Comparison of ENCODE assay signal across 18 mouse cellular contexts in the genomic region with DNA sequence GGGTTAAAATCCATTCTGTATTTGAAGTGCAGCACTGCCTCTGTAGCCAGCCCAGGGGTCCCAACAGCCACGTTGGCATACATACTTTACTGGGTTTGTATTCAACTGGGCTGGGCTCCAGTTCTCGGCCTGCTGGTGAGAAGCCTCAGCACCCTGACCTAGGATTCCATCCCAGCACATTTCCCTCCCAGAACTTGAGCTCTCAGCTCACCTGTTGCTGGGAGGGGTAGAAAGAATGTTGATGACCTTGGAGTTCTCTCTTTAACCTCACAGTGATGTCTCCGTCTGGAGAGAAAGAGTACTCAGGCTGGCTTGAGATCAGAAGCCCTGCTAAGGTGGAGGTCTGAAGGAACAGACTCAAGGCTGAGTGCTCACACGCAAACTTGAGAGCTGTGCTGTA. TPM values are rescaled to one million over a fixed set of nuclear protein-coding genes. Genes with fewer than 3 reads are reported as not detected.
DNase-seq lines count a peak whose midpoint lies in the region; ATAC-seq and TF ChIP-seq lines count a peak whose summit lies in the region.
"Had no signal": no experiment of that assay in that cellular context is flagged by ENCODE, and none has a peak within 500 bp of the region (broad histone marks: within the 10 kb centered on the region; RNA-seq: fewer than 3 reads in every experiment).

No protein-coding gene starts in this region.

- no peak for TF ChIP-seq CTCF in testis, adult 2 months (IDR thresholded peaks at IDR 0.05; ENCODE audit: control insufficient read depth, insufficient read depth, insufficient replicate concordance, low read depth, low read length)

- H3K4me3 ChIP-seq in heart, embryonic 10.5 days: no peak overlapping the region
- peak overlapping the region; percentile 75 for H3K4me3 ChIP-seq in testis, adult 2 months (ENCODE audit: control insufficient read depth, low read depth, low read length)
- no peak overlapping the region for H3K4me3 ChIP-seq in embryonic facial prominence, embryonic 15.5 days (replicated peaks)
- H3K4me3 ChIP-seq: forebrain, embryonic 15.5 days; hindbrain, embryonic 15.5 days had no signal

- H3K27ac ChIP-seq in heart, embryonic 10.5 days: no peak overlapping the region
- no peak overlapping the region for H3K27ac ChIP-seq in testis, adult 2 months (ENCODE audit: control insufficient read depth, insufficient read depth, low read depth, low read length)
- H3K27ac ChIP-seq in embryonic facial prominence, embryonic 15.5 days (replicated peaks): 0 out of 2 replicates have a peak overlapping the region, but pooled peaks have one; percentile 22
- H3K27ac ChIP-seq: forebrain, embryonic 15.5 days; hindbrain, embryonic 15.5 days had no signal

- no peak overlapping the region for H3K9ac ChIP-seq in embryonic facial prominence, embryonic 15.5 days
- H3K9ac ChIP-seq: forebrain, embryonic 15.5 days; hindbrain, embryonic 15.5 days had no signal

- H3K36me3 ChIP-seq in heart, embryonic 10.5 days: no peaks in the 10 kb centered on the region
- no peaks in the 10 kb centered on the region for H3K36me3 ChIP-seq in testis, adult 2 months (ENCODE audit: control insufficient read depth, insufficient read depth, low read length)
- H3K36me3 ChIP-seq in embryonic facial prominence, embryonic 15.5 days: no peaks in the 10 kb centered on the region
- H3K36me3 ChIP-seq: forebrain, embryonic 15.5 days; G1E; hindbrain, embryonic 15.5 days had no signal

- no peaks in the 10 kb centered on the region for H3K27me3 ChIP-seq in heart, embryonic 10.5 days (ENCODE audit: insufficient read depth, poor library complexity, severe bottlenecking)
- H3K27me3 ChIP-seq in testis, adult 2 months (ENCODE audit: control insufficient read depth, insufficient read depth, low read length): no peaks in the 10 kb centered on the region
- H3K27me3 ChIP-seq in embryonic facial prominence, embryonic 15.5 days: no peaks in the 10 kb centered on the region
- H3K27me3 ChIP-seq: CH12.LX; forebrain, embryonic 15.5 days had no signal

- 56% methylated on average over 4 of the region's 4 CpGs for WGBS in heart, embryonic 10.5 days
- 58% methylated on average over 4 of the region's 4 CpGs for WGBS in embryonic facial prominence, embryonic 15.5 days

- no peak for ATAC-seq in embryonic facial prominence, embryonic 15.5 days (ENCODE audit: insufficient number of reproducible peaks, low FRiP score, low TSS enrichment, low read depth)
- ATAC-seq: activated CD4-positive, CD25-positive, alpha-beta regulatory T cell, adult 4 months; forebrain, embryonic 15.5 days; intestine, embryonic 16.5 days had no signal

- TF ChIP-seq POLR2A in testis, adult 2 months (IDR thresholded peaks at IDR 0.05; ENCODE audit: control insufficient read depth, low read depth, low read length): no peak; the same call in 1 of the 2 replicates

- H3K4me1 ChIP-seq in heart, embryonic 10.5 days: peaks cover 11% of the 10 kb centered on the region
- H3K4me1 ChIP-seq in testis, adult 2 months (ENCODE audit: control insufficient read depth, insufficient read depth, low read length): peaks cover 4% of the 10 kb centered on the region
- no peaks in the 10 kb centered on the region for H3K4me1 ChIP-seq in embryonic facial prominence, embryonic 15.5 days

- DNase-seq in heart, adult 11 months: peak; percentile 79
- DNase-seq in heart, embryonic 10.5 days (ENCODE audit: low spot score): no peak
- no peak for DNase-seq in testis, postnatal 10 days (ENCODE audit: low spot score)
- no peak for DNase-seq in thymus, postnatal 10 days (ENCODE audit: low spot score in 2 of 2)
- DNase-seq in thymus, postnatal 14 days: no peak
- DNase-seq: adrenal gland, postnatal 14 days; cerebellum, adult 18-20 months; cerebellum, adult 9-11 months; cerebellum, postnatal 36 days; heart, postnatal 36 days had no signal

- H3K4me2 ChIP-seq in embryonic facial prominence, embryonic 15.5 days (replicated peaks): no peak overlapping the region
- H3K4me2 ChIP-seq: forebrain, embryonic 15.5 days; hindbrain, embryonic 15.5 days had no signal

- no peaks in the 10 kb centered on the region for H3K9me3 ChIP-seq in heart, embryonic 10.5 days
- H3K9me3 ChIP-seq in embryonic facial prominence, embryonic 15.5 days (replicated peaks): no peaks in the 10 kb centered on the region
- H3K9me3 ChIP-seq: forebrain, embryonic 15.5 days; G1E; hindbrain, embryonic 15.5 days had no signal

RNA-seq across cellular contexts. Expression of gene Gpr1, which starts 25.0 kb away (rescaled TPM):
- polyA plus RNA-seq in heart, embryonic 10.5 days (2016; fragmentation: Nextera tagmentation; extraction: Ambion mirVana): 0.15 and 0.34 TPM in 2 replicates
- polyA plus RNA-seq in testis, adult 2 months (2012; rRNA removed): 0.14 and 0.15 TPM in 2 replicates
- 0.11 and 0.33 TPM in 2 replicates for polyA plus RNA-seq in embryonic facial prominence, embryonic 15.5 days (2015; fragmentation: Nextera tagmentation; extraction: Ambion mirVana)
- polyA plus RNA-seq: intestine, embryonic 16.5 days had no signal

RNA-seq across cellular contexts. Expression of gene Zdbf2, which starts 33.8 kb away (rescaled TPM):
- 11.4 and 11.9 TPM in 2 replicates for polyA plus RNA-seq in heart, embryonic 10.5 days (2016; fragmentation: Nextera tagmentation; extraction: Ambion mirVana)
- 29.9 and 39.0 TPM in 2 replicates for polyA plus RNA-seq in testis, adult 2 months (2012; rRNA removed)
- polyA plus RNA-seq in embryonic facial prominence, embryonic 15.5 days (2015; fragmentation: Nextera tagmentation; extraction: Ambion mirVana): 16.1 and 19.3 TPM in 2 replicates
- polyA plus RNA-seq: activated CD4-positive, CD25-positive, alpha-beta regulatory T cell, adult 4 months; G1E had no signal
